Mouse (Mus musculus) kidney, postnatal 0 days (tissue): ENCODE measurements around the gene Idh2. TPM values are rescaled to one million over a fixed set of nuclear protein-coding genes. Genes with fewer than 3 reads are reported as not detected.

Experiments
- ATAC-seq: fragments of 200-750 bp; cut with Nextera tagmentation; replicated peaks from 2 replicates; pipeline ENCODE4 v1.8.0; 2017; ENCODE audit warnings: low read depth, moderate number of reproducible peaks, moderate TSS enrichment, moderate library complexity; ENCODE audit not compliant: low FRiP score
- DNase-seq: peaks from one replicate; pipeline ENCODE4 v3.0.0-alpha.2; 2016; ENCODE audit warnings: low spot score
- H3K27ac ChIP-seq: fragments of 300-500 bp; sonication (generic); 2 replicates; pipeline ENCODE4 v1.5.1; 2014; ENCODE audit warnings: mild to moderate bottlenecking
- H3K27me3 ChIP-seq: fragments of 300-500 bp; sonication (generic); 2 replicates; pipeline ENCODE4 v1.6.1; 2014; ENCODE audit warnings: low read length, mixed read lengths; ENCODE audit not compliant: insufficient read depth
- H3K36me3 ChIP-seq: fragments of 300-500 bp; sonication (generic); 2 replicates; pipeline ENCODE4 v1.6.1; 2014; ENCODE audit warnings: low read length, mixed read lengths; ENCODE audit not compliant: insufficient read depth
- H3K4me1 ChIP-seq: fragments of 300-500 bp; sonication (generic); replicated peaks from 2 replicates; pipeline ENCODE4 v1.6.1; 2014; ENCODE audit warnings: antibody characterized with exemption, low read length, mixed read lengths; ENCODE audit not compliant: insufficient read depth
- H3K4me2 ChIP-seq: fragments of 300-500 bp; sonication (generic); 2 replicates; pipeline ENCODE4 v1.6.1; 2014; ENCODE audit warnings: mild to moderate bottlenecking, low read length, moderate library complexity, mixed read lengths
- H3K4me3 ChIP-seq: fragments of 300-500 bp; sonication (generic); replicated peaks from 2 replicates; pipeline ENCODE4 v1.5.1; 2014; ENCODE audit warnings: low read depth, low read length
- H3K9ac ChIP-seq: fragments of 300-500 bp; sonication (generic); 2 replicates; pipeline ENCODE4 v1.6.1; 2014; ENCODE audit warnings: low read depth, low read length
- H3K9me3 ChIP-seq: fragments of 300-500 bp; sonication (generic); replicated peaks from 2 replicates; pipeline ENCODE4 v1.6.1; 2016; ENCODE audit warnings: low read length, inconsistent platforms, mixed read lengths
- CTCF ChIP-seq: IDR thresholded peaks from 2 replicates; pipeline ENCODE4 v1.5.1; 2016; ENCODE audit warnings: antibody characterized with exemption, low read depth, mild to moderate bottlenecking, moderate library complexity
- WGBS: fragments of 180-500 bp; shearing (Covaris S2); extraction: QIAGEN DNeasy Blood & Tissue Kit; methylation state at CpG from one replicate; pipeline ENCODE4 v1.1.7; 2014; 5-methylcytosine and 5-hydroxymethylcytosine counted together
- polyA plus RNA-seq: library from polyadenylated mRNA; unstranded; fragments of >200 nt; fragmentation: Nextera tagmentation; extraction: Ambion mirVana; gene quantifications from 2 replicates; pipeline ENCODE4 v1.2.1, GENCODE M21; 2015

Idh2 gene
- polyA plus RNA-seq, 1 experiment from 2014 or later = 630 TPM

GRCm38 (mm10) chr7:80084484-80084931, 30.7 kb downstream of the Idh2 start:
- H3K9me3 ChIP-seq = no peaks in the 10 kb centered on the region
- H3K4me1 ChIP-seq = no peaks in the 10 kb centered on the region; the same call in 1 of the 2 replicates
- H3K27ac ChIP-seq = no peak overlapping the region
- no peaks in the 10 kb centered on the region for H3K27me3 ChIP-seq
- H3K4me3 ChIP-seq = no peak overlapping the region
- no peak overlapping the region for H3K4me2 ChIP-seq
- H3K9ac ChIP-seq = no peak overlapping the region
- peak; percentile 89 for TF ChIP-seq CTCF
- 54% methylated on average over 7 of the region's 7 CpGs for WGBS
- no peak for ATAC-seq
- H3K36me3 ChIP-seq = peaks cover 41% of the 10 kb centered on the region
- peak; percentile 83 for DNase-seq

GRCm38 (mm10) chr7:80081586-80082554, 33.3 kb downstream of the Idh2 start:
- no peak for TF ChIP-seq CTCF
- Histone ChIP-seq H3K4me3 (no peak overlapping the region), H3K27ac (no peak overlapping the region), H3K9me3 (no peaks in the 10 kb centered on the region), H3K9ac (no peak overlapping the region), H3K4me1 (peaks cover 18% of the 10 kb centered on the region), H3K27me3 (no peaks in the 10 kb centered on the region), H3K36me3 (peaks cover 28% of the 10 kb centered on the region), H3K4me2 (no peak overlapping the region)
- DNase-seq (no peak), ATAC-seq (no peak)
- WGBS = 91% methylated on average over 42 of the region's 42 CpGs

GRCm38 (mm10) chr7:80078792-80079301, 36.3 kb downstream of the Idh2 start:
- ATAC-seq = peak; percentile 84
- H3K4me1 ChIP-seq = peaks cover 32% of the 10 kb centered on the region
- H3K4me3 ChIP-seq = no peak overlapping the region
- H3K9me3 ChIP-seq = no peaks in the 10 kb centered on the region
- H3K4me2 ChIP-seq = 0 out of 2 replicates have a peak overlapping the region, but pooled peaks have one; percentile 18
- peaks cover 28% of the 10 kb centered on the region for H3K36me3 ChIP-seq
- peak overlapping the region; percentile 92 for H3K27ac ChIP-seq
- H3K27me3 ChIP-seq = no peaks in the 10 kb centered on the region
- H3K9ac ChIP-seq = peak overlapping the region; percentile 32; the same call in 1 of the 2 replicates
- 0 out of 2 replicates have a peak, but pooled peaks have one; percentile 17 for TF ChIP-seq CTCF
- 7% methylated on average over 14 of the region's 14 CpGs for WGBS
- peak; percentile 95 for DNase-seq

GRCm38 (mm10) chr7:80077801-80078200, 37.4 kb downstream of the Idh2 start:
- ATAC-seq (0 out of 2 replicates have a peak, but pooled peaks have one; percentile 12), DNase-seq (no peak)
- Histone ChIP-seq H3K27me3 (no peaks in the 10 kb centered on the region), H3K4me3 (no peak overlapping the region), H3K27ac (peak overlapping the region; percentile 92), H3K36me3 (peaks cover 18% of the 10 kb centered on the region), H3K9me3 (no peaks in the 10 kb centered on the region), H3K4me2 (no peak overlapping the region), H3K4me1 (peaks cover 32% of the 10 kb centered on the region), H3K9ac (no peak overlapping the region)
- TF ChIP-seq CTCF = no peak
- 63% methylated on average over 9 of the region's 9 CpGs for WGBS

GRCm38 (mm10) chr7:80076961-80077716, 38.1 kb downstream of the Idh2 start:
- no peak for ATAC-seq
- Histone ChIP-seq H3K27me3 (no peaks in the 10 kb centered on the region), H3K36me3 (peaks cover 12% of the 10 kb centered on the region), H3K27ac (peak overlapping the region; percentile 10; the same call in 1 of the 2 replicates), H3K9ac (no peak overlapping the region), H3K9me3 (no peaks in the 10 kb centered on the region), H3K4me1 (peaks cover 33% of the 10 kb centered on the region), H3K4me2 (no peak overlapping the region), H3K4me3 (no peak overlapping the region)
- WGBS = 77% methylated on average over 6 of the region's 6 CpGs
- no peak for DNase-seq
- TF ChIP-seq CTCF = no peak
